Mouse (Mus musculus): ENCODE data around the gene Polr3e. TPM values are rescaled to one million over a fixed set of nuclear protein-coding genes. Genes with fewer than 3 reads are reported as not detected.

Polr3e gene
- polyA plus RNA-seq (2011; ENCODE audit: insufficient read length, low read depth, missing spikeins): 22.0 and 24.0 TPM in 2 replicates

GRCm38 (mm10) chr7:120917592-120918461, at the start of gene Polr3e:
Polr3e (plus strand) TSS chr7:120917744.
- Histone ChIP-seq H3K4me3 (ENCODE audit: insufficient read depth, low read length) (peak within 1 kb of the TSS; percentile 77), H3K4me1 (ENCODE audit: control insufficient read depth, insufficient read depth, low read length) (peaks cover 6% of the 10 kb centered on the region), H3K27ac (ENCODE audit: insufficient read depth, low read length) (peak within 1 kb of the TSS; percentile 54)
- TF ChIP-seq CTCF (IDR thresholded peaks at IDR 0.05; ENCODE audit: borderline replicate concordance, insufficient read depth, low read length) (peak; percentile 92), POLR2A (IDR thresholded peaks at IDR 0.05; ENCODE audit: low read depth, low read length) (peak; percentile 50; the same call in 1 of the 2 replicates)

- H3K27ac ChIP-seq (ENCODE audit: insufficient read depth, low read length): no peak overlapping the region
- H3K4me1 ChIP-seq (ENCODE audit: control insufficient read depth, insufficient read depth, low read length): peaks cover 10% of the 10 kb centered on the region
Observed at GRCm38 (mm10) chr7:120869883-120870282, 47.7 kb upstream of the Polr3e start.

GRCm38 (mm10) chr7:120870431-120871008, 47.0 kb upstream of the Polr3e start:
- no peak overlapping the region for H3K4me3 ChIP-seq (ENCODE audit: insufficient read depth, low read length)
- no peak for TF ChIP-seq POLR2A (IDR thresholded peaks at IDR 0.05; ENCODE audit: low read depth, low read length)
- TF ChIP-seq CTCF (IDR thresholded peaks at IDR 0.05; ENCODE audit: borderline replicate concordance, insufficient read depth, low read length): no peak
- no peak overlapping the region for H3K27ac ChIP-seq (ENCODE audit: insufficient read depth, low read length)
- peaks cover 10% of the 10 kb centered on the region for H3K4me1 ChIP-seq (ENCODE audit: control insufficient read depth, insufficient read depth, low read length)

More at GRCm38 (mm10) chr7:120869883-120870282, 47.7 kb upstream of the Polr3e start:
- H3K4me3 ChIP-seq (ENCODE audit: insufficient read depth, low read length): no peak overlapping the region
- TF ChIP-seq POLR2A (IDR thresholded peaks at IDR 0.05; ENCODE audit: low read depth, low read length) (no peak), CTCF (IDR thresholded peaks at IDR 0.05; ENCODE audit: borderline replicate concordance, insufficient read depth, low read length) (no peak)

- H3K27ac ChIP-seq (ENCODE audit: insufficient read depth, low read length): no peak overlapping the region
- H3K4me1 ChIP-seq (ENCODE audit: control insufficient read depth, insufficient read depth, low read length): peaks cover 3% of the 10 kb centered on the region; the same call in 1 of the 2 replicates
- H3K4me3 ChIP-seq (ENCODE audit: insufficient read depth, low read length): no peak overlapping the region
- no peak for TF ChIP-seq CTCF (IDR thresholded peaks at IDR 0.05; ENCODE audit: borderline replicate concordance, insufficient read depth, low read length)
- TF ChIP-seq POLR2A (IDR thresholded peaks at IDR 0.05; ENCODE audit: low read depth, low read length): no peak
Observed at GRCm38 (mm10) chr7:120873083-120873482, 44.5 kb upstream of the Polr3e start.

GRCm38 (mm10) chr7:120874021-120874420, 43.5 kb upstream of the Polr3e start:
- Histone ChIP-seq H3K4me3 (ENCODE audit: insufficient read depth, low read length) (no peak overlapping the region), H3K4me1 (ENCODE audit: control insufficient read depth, insufficient read depth, low read length) (peaks cover 5% of the 10 kb centered on the region; the same call in 1 of the 2 replicates), H3K27ac (ENCODE audit: insufficient read depth, low read length) (no peak overlapping the region)
- TF ChIP-seq POLR2A (IDR thresholded peaks at IDR 0.05; ENCODE audit: low read depth, low read length) (no peak), CTCF (IDR thresholded peaks at IDR 0.05; ENCODE audit: borderline replicate concordance, insufficient read depth, low read length) (no peak)

- no peak overlapping the region for H3K27ac ChIP-seq (ENCODE audit: insufficient read depth, low read length)
- H3K4me3 ChIP-seq (ENCODE audit: insufficient read depth, low read length): no peak overlapping the region
- no peak for TF ChIP-seq CTCF (IDR thresholded peaks at IDR 0.05; ENCODE audit: borderline replicate concordance, insufficient read depth, low read length)
- no peak for TF ChIP-seq POLR2A (IDR thresholded peaks at IDR 0.05; ENCODE audit: low read depth, low read length)
- peaks cover 4% of the 10 kb centered on the region; the same call in 1 of the 2 replicates for H3K4me1 ChIP-seq (ENCODE audit: control insufficient read depth, insufficient read depth, low read length)
Observed at GRCm38 (mm10) chr7:120874764-120875539, 42.6 kb upstream of the Polr3e start.

GRCm38 (mm10) chr7:120875540-120876388, 41.8 kb upstream of the Polr3e start:
- peaks cover 2% of the 10 kb centered on the region; the same call in 1 of the 2 replicates for H3K4me1 ChIP-seq (ENCODE audit: control insufficient read depth, insufficient read depth, low read length)
- TF ChIP-seq CTCF (IDR thresholded peaks at IDR 0.05; ENCODE audit: borderline replicate concordance, insufficient read depth, low read length) (no peak), POLR2A (IDR thresholded peaks at IDR 0.05; ENCODE audit: low read depth, low read length) (no peak)
- H3K27ac ChIP-seq (ENCODE audit: insufficient read depth, low read length): no peak overlapping the region
- H3K4me3 ChIP-seq (ENCODE audit: insufficient read depth, low read length): no peak overlapping the region

GRCm38 (mm10) chr7:120878271-120878670, 39.3 kb upstream of the Polr3e start:
- Histone ChIP-seq H3K4me3 (ENCODE audit: insufficient read depth, low read length) (no peak overlapping the region), H3K4me1 (ENCODE audit: control insufficient read depth, insufficient read depth, low read length) (peaks cover 2% of the 10 kb centered on the region; the same call in 1 of the 2 replicates), H3K27ac (ENCODE audit: insufficient read depth, low read length) (peak overlapping the region; percentile 43; the same call in 1 of the 2 replicates)
- TF ChIP-seq POLR2A (IDR thresholded peaks at IDR 0.05; ENCODE audit: low read depth, low read length) (no peak), CTCF (IDR thresholded peaks at IDR 0.05; ENCODE audit: borderline replicate concordance, insufficient read depth, low read length) (no peak)
